Mouse (Mus musculus): ENCODE results near the gene Stra8. TPM values are rescaled to one million over a fixed set of nuclear protein-coding genes. Genes with fewer than 3 reads are reported as not detected.

The Stra8 gene
- polyA plus RNA-seq, 1 experiment from 2014 or later = not detected

- Histone ChIP-seq H3K27ac (replicated peaks; ENCODE audit: low read depth, low read length) (no peak overlapping the region), H3K4me1 (ENCODE audit: control insufficient read depth, insufficient read depth, low read length) (0 out of 2 replicates have a peak, but pooled peaks cover 4% of the 10 kb centered on the region), H3K9ac (ENCODE audit: low read length) (no peak overlapping the region), H3K4me3 (ENCODE audit: low read depth, low read length) (no peak overlapping the region), H3K4me2 (ENCODE audit: low read depth, severe bottlenecking) (no peak overlapping the region), H3K9me3 (ENCODE audit: control insufficient read depth, low read length) (no peaks in the 10 kb centered on the region), H3K36me3 (ENCODE audit: control insufficient read depth, insufficient read depth, low read length) (no peaks in the 10 kb centered on the region), H3K27me3 (ENCODE audit: control insufficient read depth, insufficient read depth, low read length) (no peaks in the 10 kb centered on the region)
- WGBS = 94% methylated on average over 12 of the region's 12 CpGs
- ATAC-seq (ENCODE audit: insufficient number of reproducible peaks, low FRiP score, low TSS enrichment, low read depth) (no peak), DNase-seq (ENCODE audit: low spot score) (no peak)
These were observed 668 bp downstream of the Stra8 start for GRCm38 (mm10) chr6:34920631-34921030.

GRCm38 (mm10) chr6:34921941-34922340 is 2.0 kb downstream of the Stra8 start:
- H3K4me3 ChIP-seq (ENCODE audit: low read depth, low read length) = no peak overlapping the region
- H3K27ac ChIP-seq (replicated peaks; ENCODE audit: low read depth, low read length) = no peak overlapping the region
- H3K4me1 ChIP-seq (ENCODE audit: control insufficient read depth, insufficient read depth, low read length) = 0 out of 2 replicates have a peak, but pooled peaks cover 2% of the 10 kb centered on the region
- 60% methylated on average over 12 of the region's 14 CpGs for WGBS
- no peaks in the 10 kb centered on the region for H3K36me3 ChIP-seq (ENCODE audit: control insufficient read depth, insufficient read depth, low read length)
- no peak overlapping the region for H3K9ac ChIP-seq (ENCODE audit: low read length)
- H3K4me2 ChIP-seq (ENCODE audit: low read depth, severe bottlenecking) = no peak overlapping the region
- no peaks in the 10 kb centered on the region for H3K9me3 ChIP-seq (ENCODE audit: control insufficient read depth, low read length)
- H3K27me3 ChIP-seq (ENCODE audit: control insufficient read depth, insufficient read depth, low read length) = no peaks in the 10 kb centered on the region
- DNase-seq (ENCODE audit: low spot score) (peak; percentile 49), ATAC-seq (ENCODE audit: insufficient number of reproducible peaks, low FRiP score, low TSS enrichment, low read depth) (no peak)

DNA sequence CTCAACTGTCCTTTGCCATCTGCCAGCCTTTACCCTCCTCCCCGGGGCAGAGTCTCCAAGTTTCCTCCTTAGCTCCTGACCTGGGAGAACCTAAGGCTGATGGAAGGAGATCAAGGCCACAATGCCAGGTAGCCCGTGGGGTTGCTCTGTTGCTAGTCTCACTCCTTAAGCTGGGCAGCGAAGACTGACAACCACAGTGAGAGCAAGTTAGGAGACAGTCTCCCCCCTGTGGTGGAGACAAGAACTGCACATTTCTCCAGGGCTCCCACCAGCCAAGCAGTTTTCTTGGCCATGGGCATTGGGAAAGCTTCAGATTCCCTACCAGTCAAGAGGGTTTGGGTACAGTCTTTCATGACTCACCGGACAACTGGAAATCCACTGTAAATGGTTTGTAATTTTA is 7.2 kb downstream of the Stra8 start:
- no peak overlapping the region for H3K27ac ChIP-seq (replicated peaks; ENCODE audit: low read depth, low read length)
- H3K9me3 ChIP-seq (ENCODE audit: control insufficient read depth, low read length) = no peaks in the 10 kb centered on the region
- WGBS = 47% methylated on average over 4 of the region's 4 CpGs
- ATAC-seq (ENCODE audit: insufficient number of reproducible peaks, low FRiP score, low TSS enrichment, low read depth) (no peak), DNase-seq (ENCODE audit: low spot score) (peak; percentile 86)
- H3K27me3 ChIP-seq (ENCODE audit: control insufficient read depth, insufficient read depth, low read length) = no peaks in the 10 kb centered on the region
- no peak overlapping the region for H3K4me3 ChIP-seq (ENCODE audit: low read depth, low read length)
- no peaks in the 10 kb centered on the region for H3K36me3 ChIP-seq (ENCODE audit: control insufficient read depth, insufficient read depth, low read length)
- H3K4me2 ChIP-seq (ENCODE audit: low read depth, severe bottlenecking) = no peak overlapping the region
- no peak overlapping the region for H3K9ac ChIP-seq (ENCODE audit: low read length)
- H3K4me1 ChIP-seq (ENCODE audit: control insufficient read depth, insufficient read depth, low read length) = no peaks in the 10 kb centered on the region

GRCm38 (mm10) chr6:34927594-34927993 is 7.6 kb downstream of the Stra8 start:
- Histone ChIP-seq H3K27ac (replicated peaks; ENCODE audit: low read depth, low read length) (no peak overlapping the region), H3K9ac (ENCODE audit: low read length) (no peak overlapping the region), H3K9me3 (ENCODE audit: control insufficient read depth, low read length) (no peaks in the 10 kb centered on the region), H3K4me1 (ENCODE audit: control insufficient read depth, insufficient read depth, low read length) (no peaks in the 10 kb centered on the region), H3K4me2 (ENCODE audit: low read depth, severe bottlenecking) (no peak overlapping the region), H3K4me3 (ENCODE audit: low read depth, low read length) (no peak overlapping the region), H3K36me3 (ENCODE audit: control insufficient read depth, insufficient read depth, low read length) (no peaks in the 10 kb centered on the region), H3K27me3 (ENCODE audit: control insufficient read depth, insufficient read depth, low read length) (no peaks in the 10 kb centered on the region)
- ATAC-seq (ENCODE audit: insufficient number of reproducible peaks, low FRiP score, low TSS enrichment, low read depth) (no peak), DNase-seq (ENCODE audit: low spot score) (no peak)
- WGBS = 93% methylated on average over 8 of the region's 8 CpGs

DNA sequence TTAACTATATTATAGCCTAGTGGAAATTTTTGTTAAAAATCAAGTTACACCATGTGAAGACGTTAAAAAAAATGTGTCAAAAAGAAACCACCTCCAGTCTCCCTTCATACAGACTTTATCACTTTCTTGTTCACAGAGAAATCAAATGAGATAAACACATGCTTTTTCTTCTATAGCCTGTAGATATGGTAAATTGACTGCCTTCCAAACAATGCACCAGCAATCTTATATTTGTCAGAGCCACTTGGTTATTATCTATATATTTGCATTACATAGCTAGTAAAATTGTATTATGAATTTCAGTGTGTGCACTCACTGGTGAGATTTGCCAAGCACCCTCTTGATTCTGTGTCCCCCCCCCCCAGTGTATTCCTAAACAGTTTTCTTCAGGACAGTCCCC is 12.7 kb downstream of the Stra8 start:
- Histone ChIP-seq H3K4me1 (ENCODE audit: control insufficient read depth, insufficient read depth, low read length) (no peaks in the 10 kb centered on the region), H3K9ac (ENCODE audit: low read length) (no peak overlapping the region), H3K4me2 (ENCODE audit: low read depth, severe bottlenecking) (no peak overlapping the region), H3K27ac (replicated peaks; ENCODE audit: low read depth, low read length) (no peak overlapping the region), H3K9me3 (ENCODE audit: control insufficient read depth, low read length) (no peaks in the 10 kb centered on the region), H3K36me3 (ENCODE audit: control insufficient read depth, insufficient read depth, low read length) (no peaks in the 10 kb centered on the region), H3K27me3 (ENCODE audit: control insufficient read depth, insufficient read depth, low read length) (no peaks in the 10 kb centered on the region), H3K4me3 (ENCODE audit: low read depth, low read length) (no peak overlapping the region)
- WGBS = 79% methylated on average over 1 of the region's 1 CpGs
- ATAC-seq (ENCODE audit: insufficient number of reproducible peaks, low FRiP score, low TSS enrichment, low read depth) (no peak), DNase-seq (ENCODE audit: low spot score) (no peak)

DNA sequence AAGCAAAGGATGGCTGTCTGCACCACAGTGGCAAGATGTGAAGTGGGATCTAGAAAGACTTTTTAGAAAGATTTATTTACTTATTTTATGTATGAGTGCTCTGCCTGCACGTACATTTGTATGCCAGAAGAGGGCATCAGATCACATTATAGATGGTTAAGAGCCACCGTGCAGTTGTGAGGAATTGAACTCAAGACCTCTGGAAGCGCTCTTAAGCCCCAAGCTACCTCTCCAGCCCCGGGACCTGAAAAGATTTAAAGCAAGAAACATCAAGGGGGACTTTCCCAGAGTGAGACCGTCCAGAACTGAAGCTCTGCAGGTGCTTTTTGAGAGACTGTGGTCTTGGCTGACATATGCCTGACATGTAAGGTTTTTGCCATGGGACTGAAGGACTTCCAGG is 16.8 kb downstream of the Stra8 start:
- WGBS = 70% methylated on average over 5 of the region's 5 CpGs
- H3K36me3 ChIP-seq (ENCODE audit: control insufficient read depth, insufficient read depth, low read length) = no peaks in the 10 kb centered on the region
- no peak overlapping the region for H3K4me2 ChIP-seq (ENCODE audit: low read depth, severe bottlenecking)
- no peak overlapping the region for H3K27ac ChIP-seq (replicated peaks; ENCODE audit: low read depth, low read length)
- no peak overlapping the region for H3K4me3 ChIP-seq (ENCODE audit: low read depth, low read length)
- H3K9ac ChIP-seq (ENCODE audit: low read length) = no peak overlapping the region
- no peak for ATAC-seq (ENCODE audit: insufficient number of reproducible peaks, low FRiP score, low TSS enrichment, low read depth)
- no peaks in the 10 kb centered on the region for H3K9me3 ChIP-seq (ENCODE audit: control insufficient read depth, low read length)
- no peaks in the 10 kb centered on the region for H3K27me3 ChIP-seq (ENCODE audit: control insufficient read depth, insufficient read depth, low read length)
- no peak for DNase-seq (ENCODE audit: low spot score)
- H3K4me1 ChIP-seq (ENCODE audit: control insufficient read depth, insufficient read depth, low read length) = 0 out of 2 replicates have a peak, but pooled peaks cover 4% of the 10 kb centered on the region

DNA sequence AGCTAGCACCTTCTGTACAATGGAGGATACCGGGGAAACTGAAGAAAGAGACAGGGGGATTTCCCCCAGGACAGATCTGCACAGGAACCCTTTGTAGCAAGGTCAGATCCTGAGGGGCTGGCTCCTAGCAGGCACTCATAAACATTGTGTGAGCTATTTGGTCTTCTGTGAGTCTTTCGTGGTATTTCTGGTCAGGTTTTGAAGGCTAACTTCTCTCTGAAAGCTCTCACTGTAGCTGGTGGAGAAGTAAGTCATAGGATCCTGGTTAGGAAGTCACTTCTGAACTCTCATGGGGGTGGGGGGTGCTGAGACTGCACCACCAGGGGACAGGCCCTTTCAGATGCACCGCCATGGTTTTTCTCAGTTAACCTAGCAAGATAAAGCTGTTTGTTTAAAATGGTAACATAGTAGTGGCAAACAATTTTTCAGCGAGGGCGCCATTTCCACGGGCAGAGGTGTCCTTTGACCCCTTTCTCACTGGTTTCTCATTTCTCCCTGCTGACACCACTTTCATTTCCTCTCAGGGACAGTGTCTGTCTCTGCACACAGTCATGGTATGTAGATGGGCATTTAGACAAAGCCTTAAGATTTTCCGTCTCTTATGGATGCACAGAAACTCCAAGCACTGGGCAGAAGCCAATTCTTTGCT is 18.4 kb downstream of the Stra8 start:
- WGBS = 73% methylated on average over 7 of the region's 7 CpGs
- DNase-seq (ENCODE audit: low spot score) (no peak), ATAC-seq (ENCODE audit: insufficient number of reproducible peaks, low FRiP score, low TSS enrichment, low read depth) (no peak)
- Histone ChIP-seq H3K36me3 (ENCODE audit: control insufficient read depth, insufficient read depth, low read length) (no peaks in the 10 kb centered on the region), H3K9ac (ENCODE audit: low read length) (no peak overlapping the region), H3K4me1 (ENCODE audit: control insufficient read depth, insufficient read depth, low read length) (0 out of 2 replicates have a peak, but pooled peaks cover 4% of the 10 kb centered on the region), H3K9me3 (ENCODE audit: control insufficient read depth, low read length) (no peaks in the 10 kb centered on the region), H3K4me2 (ENCODE audit: low read depth, severe bottlenecking) (no peak overlapping the region), H3K27me3 (ENCODE audit: control insufficient read depth, insufficient read depth, low read length) (no peaks in the 10 kb centered on the region), H3K4me3 (ENCODE audit: low read depth, low read length) (no peak overlapping the region), H3K27ac (replicated peaks; ENCODE audit: low read depth, low read length) (no peak overlapping the region)

- Histone ChIP-seq H3K27ac (replicated peaks; ENCODE audit: low read depth, low read length) (no peak overlapping the region), H3K4me1 (ENCODE audit: control insufficient read depth, insufficient read depth, low read length) (0 out of 2 replicates have a peak, but pooled peaks cover 4% of the 10 kb centered on the region), H3K9ac (ENCODE audit: low read length) (no peak overlapping the region), H3K9me3 (ENCODE audit: control insufficient read depth, low read length) (no peaks in the 10 kb centered on the region), H3K4me3 (ENCODE audit: low read depth, low read length) (no peak overlapping the region), H3K27me3 (ENCODE audit: control insufficient read depth, insufficient read depth, low read length) (no peaks in the 10 kb centered on the region), H3K36me3 (ENCODE audit: control insufficient read depth, insufficient read depth, low read length) (no peaks in the 10 kb centered on the region), H3K4me2 (ENCODE audit: low read depth, severe bottlenecking) (no peak overlapping the region)
- ATAC-seq (ENCODE audit: insufficient number of reproducible peaks, low FRiP score, low TSS enrichment, low read depth) (no peak), DNase-seq (ENCODE audit: low spot score) (no peak)
- 43% methylated on average over 4 of the region's 4 CpGs for WGBS
These were observed 19.0 kb downstream of the Stra8 start for GRCm38 (mm10) chr6:34938929-34939325.

- no peak overlapping the region for H3K27ac ChIP-seq (replicated peaks; ENCODE audit: low read depth, low read length)
- H3K4me3 ChIP-seq (ENCODE audit: low read depth, low read length) = no peak overlapping the region
- H3K4me2 ChIP-seq (ENCODE audit: low read depth, severe bottlenecking) = no peak overlapping the region
- H3K36me3 ChIP-seq (ENCODE audit: control insufficient read depth, insufficient read depth, low read length) = no peaks in the 10 kb centered on the region
- H3K27me3 ChIP-seq (ENCODE audit: control insufficient read depth, insufficient read depth, low read length) = no peaks in the 10 kb centered on the region
- H3K4me1 ChIP-seq (ENCODE audit: control insufficient read depth, insufficient read depth, low read length) = 0 out of 2 replicates have a peak, but pooled peaks cover 4% of the 10 kb centered on the region
- DNase-seq (ENCODE audit: low spot score) (no peak), ATAC-seq (ENCODE audit: insufficient number of reproducible peaks, low FRiP score, low TSS enrichment, low read depth) (no peak)
- H3K9ac ChIP-seq (ENCODE audit: low read length) = no peak overlapping the region
- H3K9me3 ChIP-seq (ENCODE audit: control insufficient read depth, low read length) = no peaks in the 10 kb centered on the region
- WGBS = 87% methylated on average over 8 of the region's 8 CpGs
These were observed 19.5 kb downstream of the Stra8 start for GRCm38 (mm10) chr6:34939451-34939850.
